Mouse (Mus musculus): Measurements from ENCODE around the gene Me1.

GRCm38 (mm10) chr9:86599723-86600303 is 95.9 kb downstream of the Me1 start:
- TF ChIP-seq POLR2A (IDR thresholded peaks at IDR 0.05; ENCODE audit: borderline replicate concordance, extremely low read depth, insufficient read depth, insufficient read length, poor library complexity, severe bottlenecking) (no peak), CTCF (IDR thresholded peaks at IDR 0.05; ENCODE audit: borderline replicate concordance, extremely low read depth, insufficient read depth, insufficient read length) (no peak)

All from brain, embryonic 14.5 days (tissue).